Mouse (Mus musculus) ES-Bruce4 (cell line): ENCODE measurements at regions not wholly inside any gene's neighbourhood (a gene's known extent, or its start where the extent isn't known, plus 50 kb on each side); places are given as distances from the start of the nearest gene placed in this dataset.

Experiments
- CTCF ChIP-seq: IDR thresholded peaks from one replicate; pipeline ENCODE4 v1.8.1; 2011; ENCODE audit warnings: low read depth, low read length
- POLR2A ChIP-seq: IDR thresholded peaks from one replicate; pipeline ENCODE4 v1.8.1; 2011; ENCODE audit warnings: low read length; ENCODE audit not compliant: insufficient read depth

GRCm38 (mm10) chr5:26457627-26458026, 200.1 kb downstream of the Gm7361 start:
- TF ChIP-seq POLR2A (no peak), CTCF (no peak)
